Mouse (Mus musculus) intestine, postnatal 0 days (tissue): ENCODE results near the gene Capzb. TPM values are rescaled to one million over a fixed set of nuclear protein-coding genes. Genes with fewer than 3 reads are reported as not detected.

Experiments
- ATAC-seq: fragments of 200-750 bp; cut with Nextera tagmentation; 2 replicates; pipeline ENCODE4 v1.8.0; 2017; ENCODE audit warnings: mild to moderate bottlenecking, moderate TSS enrichment, moderate library complexity
- H3K27ac ChIP-seq: fragments of 300-500 bp; sonication (generic); 2 replicates; pipeline ENCODE4 v1.5.1; 2014; ENCODE audit warnings: mild to moderate bottlenecking, low read depth, low read length, moderate library complexity
- H3K27me3 ChIP-seq: fragments of 300-500 bp; sonication (generic); replicated peaks from 2 replicates; pipeline ENCODE4 v1.6.1; 2014; ENCODE audit warnings: low read length, mixed read lengths; ENCODE audit not compliant: control insufficient read depth, insufficient read depth
- H3K36me3 ChIP-seq: fragments of 300-500 bp; sonication (generic); 2 replicates; pipeline ENCODE4 v1.6.1; 2014; ENCODE audit warnings: mild to moderate bottlenecking, moderate library complexity; ENCODE audit not compliant: control insufficient read depth, insufficient read depth
- H3K4me1 ChIP-seq: fragments of 300-500 bp; sonication (generic); replicated peaks from 2 replicates; pipeline ENCODE4 v1.6.1; 2014; ENCODE audit warnings: antibody characterized with exemption, low read length, mixed read lengths; ENCODE audit not compliant: control insufficient read depth, insufficient read depth
- H3K4me2 ChIP-seq: fragments of 300-500 bp; sonication (generic); replicated peaks from 2 replicates; pipeline ENCODE4 v1.6.1; 2014; ENCODE audit warnings: low read depth, mild to moderate bottlenecking, moderate library complexity
- H3K4me3 ChIP-seq: fragments of 300-500 bp; sonication (generic); 2 replicates; pipeline ENCODE4 v1.5.1; 2014; ENCODE audit warnings: low read depth, low read length
- H3K9ac ChIP-seq: fragments of 300-500 bp; sonication (generic); 2 replicates; pipeline ENCODE4 v1.6.1; 2014; ENCODE audit warnings: mild to moderate bottlenecking, low read depth, low read length
- H3K9me3 ChIP-seq: fragments of 300-500 bp; sonication (generic); 2 replicates; pipeline ENCODE4 v1.6.1; 2016; ENCODE audit warnings: mixed run types; ENCODE audit not compliant: control insufficient read depth
- CTCF ChIP-seq: sonication (generic); IDR thresholded peaks from 2 replicates; pipeline ENCODE4 v1.5.1; 2016; ENCODE audit warnings: low read depth, mild to moderate bottlenecking, control low read depth, antibody characterized with exemption, moderate library complexity
- WGBS: fragments of 180-500 bp; shearing (Covaris S2); extraction: QIAGEN DNeasy Blood & Tissue Kit; methylation state at CpG from one replicate; pipeline ENCODE4 v1.1.7; 2014; 5-methylcytosine and 5-hydroxymethylcytosine counted together
- microRNA-seq: library from miRNA; unstranded; fragments of <30 nt; microRNA quantifications from one replicate; pipeline ENCODE4, GENCODE M21; 2016
- polyA plus RNA-seq: library from polyadenylated mRNA; unstranded; fragments of >200 nt; fragmentation: Nextera tagmentation; extraction: Ambion mirVana; gene quantifications from 2 replicates; pipeline ENCODE4 v1.2.1, GENCODE M21; 2015

Capzb gene
- polyA plus RNA-seq, 1 experiment from 2014 or later: 299 TPM

DNA sequence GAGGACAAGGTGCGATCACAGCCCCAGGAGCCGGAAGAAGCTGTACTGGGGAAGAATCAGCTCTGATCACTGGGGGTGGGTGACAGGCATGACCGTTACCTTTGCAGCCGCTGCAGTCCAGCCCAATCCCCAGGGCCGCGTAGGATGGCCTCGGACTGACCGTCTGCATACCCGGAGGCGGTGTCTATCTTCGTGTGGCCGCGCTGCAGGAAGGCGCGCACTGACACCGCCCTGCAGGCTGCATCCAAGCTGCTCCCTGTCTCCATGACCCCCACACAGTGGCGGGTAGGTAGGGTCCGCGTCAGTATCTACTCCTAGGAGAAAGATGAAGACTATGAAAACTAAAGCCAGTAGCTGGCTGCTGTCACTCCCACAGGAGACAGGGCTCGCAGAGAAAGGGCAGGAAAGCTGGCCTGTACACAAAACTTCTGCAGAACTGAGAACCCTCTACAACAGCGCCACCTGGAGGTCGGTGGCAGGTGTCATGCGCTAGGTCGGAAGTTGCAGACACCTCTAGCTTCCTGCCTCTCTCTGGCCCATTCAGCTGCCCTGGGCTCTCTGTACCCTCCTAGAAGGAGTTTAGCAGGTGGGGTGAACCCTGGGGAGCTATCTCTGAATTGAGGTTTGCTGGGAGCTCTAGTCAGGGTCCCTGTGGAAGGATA, 144.3 kb downstream of the Capzb start:
- Histone ChIP-seq H3K36me3 (no peaks in the 10 kb centered on the region), H3K4me3 (peak overlapping the region; percentile 28), H3K9ac (peak overlapping the region; percentile 37; the same call in 1 of the 2 replicates), H3K27me3 (no peaks in the 10 kb centered on the region), H3K9me3 (no peaks in the 10 kb centered on the region), H3K27ac (no peak overlapping the region), H3K4me1 (no peaks in the 10 kb centered on the region), H3K4me2 (peak overlapping the region; percentile 65)
- peak; percentile 91 for TF ChIP-seq CTCF
- ATAC-seq: peak; percentile 71
- 23% methylated on average over 24 of the region's 24 CpGs for WGBS

DNA sequence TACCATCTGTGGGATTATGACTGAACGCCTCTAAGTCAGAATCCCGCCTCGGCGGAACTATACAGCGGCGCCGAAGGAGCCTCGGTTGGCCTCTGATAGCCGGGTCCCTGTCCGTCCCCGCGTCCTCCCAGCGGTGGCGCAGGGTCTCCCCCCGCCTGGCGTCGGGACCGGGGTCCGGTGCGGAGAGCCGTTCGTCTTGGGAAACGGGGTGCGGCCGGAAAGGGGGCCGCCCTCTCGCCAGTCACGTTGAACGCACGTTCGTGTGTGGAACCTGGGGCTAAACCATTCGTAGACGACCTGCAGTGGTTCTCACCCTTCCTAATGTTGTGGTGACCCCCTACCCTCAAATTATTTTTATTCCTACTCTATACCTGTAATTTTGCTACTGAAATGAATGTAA, 145.4 kb downstream of the Capzb start:
- H3K36me3 ChIP-seq: no peaks in the 10 kb centered on the region
- no peak overlapping the region for H3K9ac ChIP-seq
- 49% methylated on average over 33 of the region's 33 CpGs for WGBS
- TF ChIP-seq CTCF: no peak
- no peak overlapping the region for H3K4me2 ChIP-seq
- H3K9me3 ChIP-seq: no peaks in the 10 kb centered on the region
- H3K27me3 ChIP-seq: no peaks in the 10 kb centered on the region
- peak; percentile 46; the same call in 1 of the 2 replicates for ATAC-seq
- H3K4me1 ChIP-seq: no peaks in the 10 kb centered on the region
- no peak overlapping the region for H3K27ac ChIP-seq
- H3K4me3 ChIP-seq: no peak overlapping the region

DNA sequence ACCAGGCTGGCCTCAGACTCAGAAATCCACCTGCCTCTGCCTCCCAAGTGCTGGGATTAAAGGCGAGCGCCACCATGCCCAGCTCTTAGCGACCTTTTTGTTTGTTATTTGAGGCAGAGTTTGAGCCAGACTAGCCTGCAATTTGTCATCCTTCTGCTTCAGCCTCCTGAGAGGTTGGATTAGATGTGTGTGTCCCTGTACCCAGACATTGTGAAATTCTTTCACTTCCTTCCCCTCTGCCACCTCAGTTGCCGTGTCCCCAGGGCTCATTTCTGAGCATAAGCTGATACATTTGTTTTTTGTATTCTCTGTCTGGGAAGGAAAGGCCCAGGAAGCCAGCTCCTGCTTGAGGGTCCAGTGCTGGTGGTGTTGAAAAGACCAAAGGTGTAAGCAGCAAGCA, 148.1 kb downstream of the Capzb start:
- H3K9ac ChIP-seq: no peak overlapping the region
- no peaks in the 10 kb centered on the region for H3K27me3 ChIP-seq
- no peak overlapping the region for H3K4me2 ChIP-seq
- H3K27ac ChIP-seq: no peak overlapping the region
- no peak for ATAC-seq
- TF ChIP-seq CTCF: no peak
- 83% methylated on average over 4 of the region's 4 CpGs for WGBS
- H3K4me1 ChIP-seq: no peaks in the 10 kb centered on the region
- H3K9me3 ChIP-seq: no peaks in the 10 kb centered on the region
- H3K4me3 ChIP-seq: no peak overlapping the region
- peaks cover under 1% of the 10 kb centered on the region; the same call in 1 of the 2 replicates for H3K36me3 ChIP-seq

Small RNA genes lying within 50 kb of the gene (microRNA-seq; reads per million reads assigned to microRNA genes)
- gene Gm24245 (not detected), gene Gm25732 (not detected)

Other genes starting within 250 kb of the Capzb start
- gene Rnf186, start 225.8 kb upstream of the Capzb start, polyA plus RNA-seq: 65.2 and 70.7 TPM in 2 replicates
- 11.0 and 12.2 TPM in 2 replicates for gene Tmco4, start 220.0 kb upstream of the Capzb start, polyA plus RNA-seq
- 0.08 TPM in 1 of 2 replicates, not detected in the other for gene Htr6, start 117.3 kb upstream of the Capzb start, polyA plus RNA-seq
- 37.6 and 39.9 TPM in 2 replicates for gene Nbl1, start 99.9 kb upstream of the Capzb start, polyA plus RNA-seq
- gene Minos1, start 61.8 kb upstream of the Capzb start, polyA plus RNA-seq: 820 and 852 TPM in 2 replicates
- gene Pqlc2, start 117.8 kb downstream of the Capzb start, polyA plus RNA-seq: 92.6 and 95.9 TPM in 2 replicates
- 226 and 259 TPM in 2 replicates for gene Akr7a5, start 117.8 kb downstream of the Capzb start, polyA plus RNA-seq
- gene Mrto4, start 159.7 kb downstream of the Capzb start, polyA plus RNA-seq: 36.6 and 39.0 TPM in 2 replicates
- gene Emc1, start 159.7 kb downstream of the Capzb start, polyA plus RNA-seq: 7.9 and 8.8 TPM in 2 replicates
- gene Ubr4, start 159.7 kb downstream of the Capzb start, polyA plus RNA-seq: 27.5 and 30.0 TPM in 2 replicates